Mouse (Mus musculus) testis, adult 2 months (tissue): ENCODE data around the gene Shld2. TPM values are rescaled to one million over a fixed set of nuclear protein-coding genes. Genes with fewer than 3 reads are reported as not detected.

Source experiments
- H3K27ac ChIP-seq: fragments of 200-500 bp; 2 replicates; pipeline ENCODE4 v1.5.1; 2012; ENCODE audit warnings: low read depth, low read length; ENCODE audit not compliant: control insufficient read depth, insufficient read depth
- H3K27me3 ChIP-seq: fragments of 200-500 bp; 2 replicates; pipeline ENCODE4 v1.6.1; 2012; ENCODE audit warnings: mild to moderate bottlenecking, low read length, moderate library complexity; ENCODE audit not compliant: control insufficient read depth, insufficient read depth
- H3K36me3 ChIP-seq: fragments of 200-500 bp; 2 replicates; pipeline ENCODE4 v1.6.1; 2012; ENCODE audit warnings: mild to moderate bottlenecking, low read length; ENCODE audit not compliant: control insufficient read depth, insufficient read depth
- H3K4me1 ChIP-seq: fragments of 200-500 bp; 2 replicates; pipeline ENCODE4 v1.6.1; 2012; ENCODE audit warnings: low read length; ENCODE audit not compliant: control insufficient read depth, insufficient read depth
- H3K4me3 ChIP-seq: fragments of 200-500 bp; 2 replicates; pipeline ENCODE4 v1.5.1; 2012; ENCODE audit warnings: low read depth, mild to moderate bottlenecking, low read length, moderate library complexity, mixed read lengths; ENCODE audit not compliant: control insufficient read depth
- CTCF ChIP-seq: fragments of 200-500 bp; IDR thresholded peaks from 2 replicates; pipeline ENCODE4 v1.5.1; 2012; ENCODE audit warnings: low read depth, mild to moderate bottlenecking, inconsistent platforms, low read length, moderate library complexity; ENCODE audit not compliant: control insufficient read depth, insufficient read depth, insufficient replicate concordance
- POLR2A ChIP-seq: fragments of 200-500 bp; IDR thresholded peaks from 2 replicates; pipeline ENCODE4 v1.6.1; 2012; ENCODE audit warnings: low read depth, mild to moderate bottlenecking, inconsistent platforms, low read length, moderate library complexity; ENCODE audit not compliant: control insufficient read depth
- polyA plus RNA-seq: library from polyadenylated mRNA; depleted of rRNA; stranded (reverse); fragments of >200 nt; gene quantifications from 2 replicates; pipeline ENCODE4 v1.2.3, GENCODE M21; 2012

The Shld2 gene
- polyA plus RNA-seq, 1 experiment: 1.5 TPM

- Histone ChIP-seq H3K4me3 (no peak overlapping the region), H3K27me3 (no peaks in the 10 kb centered on the region), H3K36me3 (no peaks in the 10 kb centered on the region; the same call in 1 of the 2 replicates), H3K4me1 (no peaks in the 10 kb centered on the region), H3K27ac (no peak overlapping the region)
- TF ChIP-seq CTCF (no peak), POLR2A (no peak)
Observed at GRCm38 (mm10) chr14:34341993-34342392, 31.7 kb upstream of the Shld2 start.

DNA sequence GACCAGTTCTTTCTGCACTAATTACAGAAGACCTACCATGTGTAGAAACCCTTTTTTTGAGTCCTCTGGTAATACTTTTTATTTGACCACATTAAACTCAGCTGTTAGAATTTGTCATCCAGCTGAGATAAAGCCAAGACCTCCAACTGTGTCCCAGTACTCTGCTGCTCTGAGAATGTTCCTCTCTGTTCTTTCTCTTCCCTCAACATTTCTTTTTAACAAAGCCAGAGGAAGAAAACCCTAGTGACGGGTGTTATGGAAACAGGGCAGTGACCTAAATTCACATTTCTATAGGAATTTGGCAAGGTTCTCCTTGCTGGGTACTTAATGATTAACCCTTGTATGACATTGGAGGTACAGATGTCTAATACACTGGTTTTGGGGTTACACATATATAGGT, 29.2 kb upstream of the Shld2 start:
- no peak for TF ChIP-seq POLR2A
- Histone ChIP-seq H3K27ac (no peak overlapping the region), H3K4me3 (no peak overlapping the region), H3K4me1 (no peaks in the 10 kb centered on the region), H3K36me3 (peaks cover 2% of the 10 kb centered on the region; the same call in 1 of the 2 replicates), H3K27me3 (no peaks in the 10 kb centered on the region)

GRCm38 (mm10) chr14:34332476-34332875, 22.2 kb upstream of the Shld2 start:
- no peak overlapping the region for H3K4me3 ChIP-seq
- H3K27me3 ChIP-seq: no peaks in the 10 kb centered on the region
- H3K27ac ChIP-seq: no peak overlapping the region
- no peak for TF ChIP-seq CTCF
- TF ChIP-seq POLR2A: no peak
- no peaks in the 10 kb centered on the region for H3K4me1 ChIP-seq
- peaks cover 2% of the 10 kb centered on the region for H3K36me3 ChIP-seq

DNA sequence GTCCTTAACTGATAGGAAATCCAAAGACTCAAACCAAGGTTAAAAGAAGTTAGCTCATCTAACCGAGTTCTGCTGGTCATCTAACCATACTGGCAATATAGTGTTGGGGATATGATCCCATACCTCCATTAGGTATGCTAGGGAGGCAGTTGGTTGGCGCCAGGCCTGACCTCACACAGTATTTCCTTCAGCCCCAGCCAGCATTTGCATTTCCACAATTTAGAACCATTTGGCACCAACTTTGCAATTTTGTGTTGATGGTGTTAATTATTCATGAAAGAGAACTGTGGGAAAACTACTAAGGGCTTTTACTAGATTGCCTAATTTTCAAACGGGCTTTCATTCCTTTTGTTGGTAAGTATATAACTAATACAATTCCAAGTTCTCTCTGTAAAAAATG, 21.6 kb upstream of the Shld2 start:
- TF ChIP-seq CTCF (no peak), POLR2A (no peak)
- no peaks in the 10 kb centered on the region for H3K27me3 ChIP-seq
- no peaks in the 10 kb centered on the region for H3K4me1 ChIP-seq
- no peak overlapping the region for H3K27ac ChIP-seq
- H3K4me3 ChIP-seq: no peak overlapping the region
- H3K36me3 ChIP-seq: peaks cover 2% of the 10 kb centered on the region

DNA sequence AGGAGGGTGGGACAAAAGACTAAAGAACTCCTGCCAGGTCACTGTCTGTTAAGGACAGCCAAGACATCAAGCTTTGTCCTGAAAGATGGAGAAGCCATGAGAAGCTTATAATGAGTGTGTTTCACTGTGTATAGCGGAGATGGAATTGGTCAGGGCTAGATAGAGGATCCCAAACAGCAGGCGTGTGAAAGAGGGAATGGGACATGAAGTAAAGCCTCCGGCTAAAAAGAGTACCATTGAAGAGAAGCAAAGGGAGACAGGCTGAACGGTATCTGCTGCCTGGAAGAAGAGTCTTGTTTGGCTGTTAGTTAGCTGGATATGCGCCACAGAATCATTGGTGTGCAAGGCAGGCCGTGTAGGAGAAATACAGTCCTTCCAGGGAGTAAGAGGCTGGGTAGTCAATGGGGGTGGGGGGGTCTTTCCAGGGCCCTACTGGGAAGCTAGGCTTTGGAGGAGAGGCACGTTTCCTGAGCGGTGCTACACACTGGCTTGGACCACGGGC, 20.4 kb upstream of the Shld2 start:
- peaks cover 2% of the 10 kb centered on the region for H3K36me3 ChIP-seq
- H3K4me1 ChIP-seq: no peaks in the 10 kb centered on the region
- H3K4me3 ChIP-seq: no peak overlapping the region
- H3K27me3 ChIP-seq: no peaks in the 10 kb centered on the region
- TF ChIP-seq POLR2A (no peak), CTCF (no peak)
- H3K27ac ChIP-seq: no peak overlapping the region

DNA sequence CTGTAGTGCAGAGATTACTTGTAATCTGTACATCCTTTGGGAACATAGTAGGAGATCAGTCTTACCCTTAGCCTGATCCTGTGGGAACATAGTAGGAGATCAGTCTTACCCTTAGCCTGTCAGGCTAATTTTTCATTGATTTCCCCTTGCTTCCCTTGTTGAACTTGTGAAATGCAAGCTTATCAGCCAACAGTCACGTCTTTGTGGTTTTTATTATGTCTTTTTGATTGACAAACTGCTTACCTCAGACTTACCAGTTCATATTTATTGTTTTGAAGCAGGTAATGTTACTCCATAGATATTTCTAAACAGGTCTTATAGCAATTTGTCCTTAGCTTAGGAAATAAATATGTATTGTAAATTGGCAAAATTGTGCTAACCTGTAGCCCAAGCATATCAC, 17.3 kb upstream of the Shld2 start:
- Histone ChIP-seq H3K4me3 (no peak overlapping the region), H3K27me3 (no peaks in the 10 kb centered on the region), H3K4me1 (no peaks in the 10 kb centered on the region), H3K36me3 (no peaks in the 10 kb centered on the region; the same call in 1 of the 2 replicates), H3K27ac (no peak overlapping the region)
- TF ChIP-seq CTCF (no peak), POLR2A (no peak)

GRCm38 (mm10) chr14:34326606-34327005, 16.3 kb upstream of the Shld2 start:
- Histone ChIP-seq H3K36me3 (no peaks in the 10 kb centered on the region; the same call in 1 of the 2 replicates), H3K27ac (no peak overlapping the region), H3K4me3 (no peak overlapping the region), H3K27me3 (no peaks in the 10 kb centered on the region), H3K4me1 (no peaks in the 10 kb centered on the region)
- TF ChIP-seq CTCF (no peak), POLR2A (no peak)

- Histone ChIP-seq H3K4me3 (no peak overlapping the region), H3K36me3 (no peaks in the 10 kb centered on the region)
Observed at GRCm38 (mm10) chr14:34323576-34324085, 13.3 kb upstream of the Shld2 start.

More at GRCm38 (mm10) chr14:34323576-34324085, 13.3 kb upstream of the Shld2 start:
- TF ChIP-seq CTCF (no peak), POLR2A (no peak)
- Histone ChIP-seq H3K4me1 (no peaks in the 10 kb centered on the region), H3K27me3 (no peaks in the 10 kb centered on the region), H3K27ac (no peak overlapping the region)
